Mouse (Mus musculus) heart, adult 2 months (tissue): ENCODE measurements around the gene Cxcl5. TPM values are rescaled to one million over a fixed set of nuclear protein-coding genes. Genes with fewer than 3 reads are reported as not detected.

Source experiments
- DNase-seq, 2 experiments: peaks; one replicate each; pipeline ENCODE4 v3.0.0; 2021
- H3K27ac ChIP-seq: fragments of 200-600 bp; 2 replicates; pipeline ENCODE4 v1.8.1; 2022
- H3K27me3 ChIP-seq: fragments of 200-500 bp; 2 replicates; pipeline ENCODE4 v1.6.1; 2012; ENCODE audit warnings: mild to moderate bottlenecking, low read length, inconsistent platforms, mixed read lengths; ENCODE audit not compliant: control insufficient read depth, insufficient read depth
- H3K36me3 ChIP-seq: fragments of 200-500 bp; 2 replicates; pipeline ENCODE4 v1.6.1; 2012; ENCODE audit warnings: low read length, inconsistent platforms; ENCODE audit not compliant: control insufficient read depth, insufficient read depth
- H3K4me1 ChIP-seq: fragments of 200-500 bp; 2 replicates; pipeline ENCODE4 v1.6.1; 2011; ENCODE audit warnings: low read length; ENCODE audit not compliant: control insufficient read depth, insufficient read depth
- H3K4me3 ChIP-seq: fragments of 200-600 bp; 2 replicates; pipeline ENCODE4 v1.8.1; 2022
- H3K79me2 ChIP-seq: fragments of 200-500 bp; replicated peaks from 2 replicates; pipeline ENCODE4 v1.6.1; 2012; ENCODE audit warnings: mild to moderate bottlenecking, inconsistent platforms, low read length, moderate library complexity, mixed read lengths; ENCODE audit not compliant: control insufficient read depth, insufficient read depth
- H3K9ac ChIP-seq: fragments of 200-500 bp; 2 replicates; pipeline ENCODE4 v1.6.1; 2012; ENCODE audit warnings: low read depth, mild to moderate bottlenecking, control low read depth, inconsistent platforms, low read length, mixed read lengths
- CTCF ChIP-seq: fragments of 200-600 bp; IDR thresholded peaks from 2 replicates; pipeline ENCODE4 v1.8.1; 2022; ENCODE audit warnings: antibody characterized with exemption, mild to moderate bottlenecking, moderate library complexity
- EP300 ChIP-seq: fragments of 200-500 bp; IDR thresholded peaks from 2 replicates; pipeline ENCODE4 v1.6.1; 2011; ENCODE audit warnings: low read depth, low read length, control low read depth; ENCODE audit not compliant: insufficient read depth
- POLR2A ChIP-seq: fragments of 200-500 bp; IDR thresholded peaks from 2 replicates; pipeline ENCODE4 v1.6.1; 2011; ENCODE audit warnings: mild to moderate bottlenecking, low read depth, low read length, control low read depth; ENCODE audit not compliant: insufficient read depth
- WGBS: fragments of 180-500 bp; shearing (Covaris S2); methylation state at CpG from one replicate; pipeline ENCODE4 v1.1.7; 2018; 5-methylcytosine and 5-hydroxymethylcytosine counted together
- intact Hi-C: fragments of 180-260 bp; cut with DNase I; formaldehyde crosslinking; loops from one replicate; pipeline ENCODE4 v1.15.1; 2025
- polyA plus RNA-seq: library from polyadenylated mRNA; depleted of rRNA; stranded (reverse); fragments of >200 nt; gene quantifications from 2 replicates; pipeline ENCODE4 v1.2.3, GENCODE M21; 2012
- total RNA-seq, 2 experiments: library from RNA; stranded (reverse); gene quantifications; 2 replicates each; pipeline ENCODE4 v1.2.3; 2021

The Cxcl5 gene
- total and polyA plus RNA-seq, 3 experiments: 0.06 to 0.31 TPM; not detected in 1

DNA sequence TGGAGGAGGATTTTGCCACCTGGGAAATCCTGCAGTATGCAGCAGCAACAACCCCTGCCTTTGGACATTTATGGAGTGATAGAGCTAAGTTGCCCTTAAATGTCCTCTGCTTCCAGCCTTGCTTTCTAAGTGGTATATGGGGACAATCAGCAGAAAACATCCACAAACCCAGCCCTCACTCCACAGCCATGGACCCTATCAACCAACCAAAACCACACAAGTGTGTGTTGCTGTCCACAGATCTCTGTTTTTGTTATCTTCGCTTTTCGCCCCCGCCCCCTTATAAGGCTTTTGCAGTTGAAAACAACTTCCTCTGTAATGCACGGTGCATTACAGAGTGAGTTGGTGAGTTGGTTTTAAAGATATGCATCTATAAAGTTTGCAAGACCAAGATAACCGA is 16.4 kb downstream of the Cxcl5 start:
- Histone ChIP-seq H3K4me3 (no peak overlapping the region), H3K4me1 (peaks cover 5% of the 10 kb centered on the region), H3K27ac (no peak overlapping the region), H3K27me3 (no peaks in the 10 kb centered on the region), H3K36me3 (no peaks in the 10 kb centered on the region), H3K9ac (no peak overlapping the region), H3K79me2 (no peaks in the 10 kb centered on the region)
- intact Hi-C loops: no loop called here
- WGBS: 76% methylated on average over 5 of the region's 5 CpGs
- TF ChIP-seq EP300: no peak
- no peak for TF ChIP-seq POLR2A
- no peak for TF ChIP-seq CTCF
- DNase-seq: no peak

DNA sequence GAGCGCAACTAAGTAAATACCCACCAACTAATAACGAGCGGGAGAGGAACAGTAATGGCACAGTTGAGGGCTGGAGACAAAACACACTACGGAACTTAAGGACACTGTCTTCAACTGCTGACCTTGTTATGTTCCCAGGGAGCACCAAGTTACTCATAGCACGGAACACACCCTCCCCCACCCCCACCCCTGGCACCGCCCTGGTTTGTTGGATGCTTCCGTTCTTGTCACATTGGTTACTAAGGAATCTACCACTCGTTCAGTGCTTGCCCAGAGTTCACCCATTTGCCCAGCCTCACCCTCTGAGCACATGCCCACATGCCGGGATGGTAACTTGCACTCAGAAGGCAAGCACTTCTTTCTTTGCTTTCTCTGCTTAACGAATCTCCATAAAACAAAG is 18.5 kb downstream of the Cxcl5 start:
- Histone ChIP-seq H3K27me3 (no peaks in the 10 kb centered on the region), H3K4me3 (no peak overlapping the region), H3K79me2 (no peaks in the 10 kb centered on the region), H3K36me3 (no peaks in the 10 kb centered on the region), H3K4me1 (peaks cover 2% of the 10 kb centered on the region), H3K9ac (no peak overlapping the region), H3K27ac (no peak overlapping the region)
- no peak for DNase-seq
- intact Hi-C loops: no loop called here
- TF ChIP-seq CTCF (no peak), POLR2A (no peak)
- 83% methylated on average over 10 of the region's 10 CpGs for WGBS

DNA sequence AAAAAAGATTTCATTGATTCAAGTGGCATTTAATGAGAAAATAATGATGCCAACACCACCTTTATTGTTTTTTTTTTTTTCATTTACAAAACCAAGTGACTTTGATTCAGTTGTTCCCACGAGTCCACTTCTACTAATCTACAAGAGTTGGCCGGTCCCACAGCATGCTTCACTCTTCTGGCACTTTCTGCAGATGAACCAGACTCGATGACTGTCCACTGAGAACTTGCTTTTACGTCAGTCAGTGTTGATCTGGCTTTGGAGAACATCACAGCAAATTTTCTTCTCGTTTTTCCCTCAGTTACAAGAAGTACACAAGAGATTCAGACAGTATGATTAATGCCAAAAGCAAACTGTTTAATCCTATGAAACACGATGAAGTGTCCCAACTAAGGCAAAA is 19.7 kb downstream of the Cxcl5 start:
- no peaks in the 10 kb centered on the region for H3K27me3 ChIP-seq
- no peak overlapping the region for H3K27ac ChIP-seq
- H3K79me2 ChIP-seq: no peaks in the 10 kb centered on the region
- H3K9ac ChIP-seq: no peak overlapping the region
- no peaks in the 10 kb centered on the region for H3K4me1 ChIP-seq
- intact Hi-C loops: no loop called here
- H3K36me3 ChIP-seq: no peaks in the 10 kb centered on the region
- H3K4me3 ChIP-seq: no peak overlapping the region
- TF ChIP-seq CTCF (no peak), EP300 (no peak), POLR2A (no peak)
- 61% methylated on average over 6 of the region's 6 CpGs for WGBS
- peak in 1 of 2 experiments; percentile 26 for DNase-seq

DNA sequence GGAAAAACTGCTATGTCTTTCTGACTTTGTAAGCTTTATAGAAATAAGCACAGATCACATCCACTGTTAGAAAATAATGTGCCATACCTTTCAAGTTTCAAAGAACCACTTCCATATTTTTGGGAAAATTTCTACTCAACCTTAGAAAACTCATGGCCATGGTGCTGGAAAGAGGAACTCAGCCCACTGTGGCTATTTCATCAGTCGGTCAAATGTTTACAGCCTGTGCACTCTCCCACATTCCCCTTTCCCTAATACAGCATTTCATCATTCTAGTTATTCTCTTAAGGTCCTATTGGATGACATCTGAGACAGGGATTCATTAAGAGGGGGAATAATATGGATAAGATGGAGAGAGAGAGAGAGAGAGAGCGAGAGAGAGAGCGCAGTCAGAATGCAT is 24.5 kb downstream of the Cxcl5 start:
- DNase-seq: no peak
- H3K9ac ChIP-seq: no peak overlapping the region
- no peaks in the 10 kb centered on the region for H3K4me1 ChIP-seq
- no peak overlapping the region for H3K27ac ChIP-seq
- H3K79me2 ChIP-seq: no peaks in the 10 kb centered on the region
- no peak overlapping the region for H3K4me3 ChIP-seq
- intact Hi-C loops: no loop called here
- no peaks in the 10 kb centered on the region for H3K27me3 ChIP-seq
- no peaks in the 10 kb centered on the region for H3K36me3 ChIP-seq
- TF ChIP-seq CTCF (no peak), POLR2A (no peak), EP300 (no peak)
- WGBS: 86% methylated on average over 3 of the region's 3 CpGs

DNA sequence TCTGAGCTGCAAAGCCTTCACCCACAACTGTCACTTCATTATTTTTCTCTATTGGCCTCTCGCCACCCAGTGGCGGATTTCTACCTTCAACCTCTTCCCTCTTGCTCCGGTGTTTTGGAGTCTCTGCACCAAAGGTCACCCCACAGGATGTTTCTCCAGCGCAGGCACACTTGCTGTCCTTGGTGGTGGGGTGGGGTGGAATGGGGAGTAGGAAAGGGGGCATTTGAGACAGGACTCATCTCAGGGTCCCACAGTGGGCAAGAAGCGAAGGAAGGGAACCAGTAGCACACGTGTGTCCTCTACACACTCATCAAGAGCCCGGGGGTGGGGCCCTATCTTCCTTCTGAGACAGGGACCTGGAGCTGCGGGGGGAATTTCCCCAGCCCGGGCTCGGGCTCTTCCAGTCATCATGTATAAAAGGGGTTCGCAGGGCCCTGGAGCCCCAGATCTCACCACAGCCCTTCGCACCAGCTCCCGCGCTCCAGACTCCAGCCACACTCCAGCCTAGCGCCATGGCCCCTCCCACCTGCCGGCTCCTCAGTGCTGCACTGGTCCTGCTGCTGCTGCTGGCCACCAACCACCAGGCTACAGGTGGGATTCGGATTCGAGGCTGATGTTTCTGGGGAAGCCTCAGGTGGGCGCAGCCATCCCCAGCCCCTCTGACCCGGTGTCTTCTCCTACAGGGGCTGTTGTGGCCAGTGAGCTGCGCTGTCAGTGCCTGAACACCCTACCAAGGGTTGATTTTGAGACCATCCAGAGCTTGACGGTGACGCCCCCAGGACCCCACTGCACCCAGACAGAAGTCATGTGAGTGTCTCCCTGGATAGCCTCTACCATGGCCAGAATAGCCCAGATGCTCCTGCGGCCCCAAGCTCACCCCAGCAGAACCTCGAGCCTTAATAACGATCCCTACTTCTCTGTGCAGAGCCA is 26.8 kb downstream of the Cxcl5 start, which contains the start of gene Cxcl3:
TSS of gene Cxcl3 (plus strand) at position 445 of the 930 bp plus-strand sequence.
- Histone ChIP-seq H3K9ac (no peak within 1 kb of the TSS), H3K27ac (no peak within 1 kb of the TSS), H3K4me3 (no peak within 1 kb of the TSS), H3K4me1 (no peaks in the 10 kb centered on the region; the same call in 1 of the 2 replicates), H3K79me2 (no peaks in the 10 kb centered on the region), H3K27me3 (no peaks in the 10 kb centered on the region), H3K36me3 (no peaks in the 10 kb centered on the region)
- DNase-seq: peak in 1 of 2 experiments; percentile 20
- WGBS: 20% methylated on average over 26 of the region's 26 CpGs
- TF ChIP-seq CTCF: peak; percentile 49
- TF ChIP-seq EP300: no peak
- intact Hi-C loops: loop anchor here (5.0 kb wide), 2 partner anchors 116 to 124 kb away; partner anchors contain the start of gene Cxcl2

DNA sequence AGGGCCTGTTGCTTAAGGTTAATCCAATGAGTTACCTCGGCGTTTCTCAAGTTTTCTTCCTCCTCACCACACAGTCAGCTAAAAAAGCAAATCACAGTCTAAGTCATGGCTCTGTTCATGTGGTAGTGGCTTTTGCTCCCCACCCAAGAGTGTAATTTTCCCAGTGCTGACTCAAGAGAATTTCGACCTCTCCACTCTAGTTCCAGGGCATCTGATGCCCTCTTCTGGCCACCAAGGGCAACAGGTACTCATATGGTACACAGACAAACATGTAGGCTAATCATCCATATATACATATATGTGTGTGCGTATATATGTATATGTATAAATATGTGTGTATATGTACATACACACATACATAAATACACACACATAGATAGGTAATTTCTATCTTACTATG is 29.0 kb downstream of the Cxcl5 start:
- H3K36me3 ChIP-seq: no peaks in the 10 kb centered on the region
- DNase-seq: no peak
- WGBS: 85% methylated on average over 4 of the region's 4 CpGs
- H3K27me3 ChIP-seq: no peaks in the 10 kb centered on the region
- TF ChIP-seq CTCF (peak; percentile 53), POLR2A (no peak), EP300 (no peak)
- intact Hi-C loops: loop anchor here (5.0 kb wide), 2 partner anchors 114 to 126 kb away; partner anchors contain the start of gene Cxcl2
- no peaks in the 10 kb centered on the region; the same call in 1 of the 2 replicates for H3K4me1 ChIP-seq
- H3K4me3 ChIP-seq: no peak overlapping the region
- no peaks in the 10 kb centered on the region for H3K79me2 ChIP-seq
- no peak overlapping the region for H3K27ac ChIP-seq
- no peak overlapping the region for H3K9ac ChIP-seq
